Mouse (Mus musculus): Measurements from ENCODE around the gene Sertad4.

The Sertad4 gene

DNA sequence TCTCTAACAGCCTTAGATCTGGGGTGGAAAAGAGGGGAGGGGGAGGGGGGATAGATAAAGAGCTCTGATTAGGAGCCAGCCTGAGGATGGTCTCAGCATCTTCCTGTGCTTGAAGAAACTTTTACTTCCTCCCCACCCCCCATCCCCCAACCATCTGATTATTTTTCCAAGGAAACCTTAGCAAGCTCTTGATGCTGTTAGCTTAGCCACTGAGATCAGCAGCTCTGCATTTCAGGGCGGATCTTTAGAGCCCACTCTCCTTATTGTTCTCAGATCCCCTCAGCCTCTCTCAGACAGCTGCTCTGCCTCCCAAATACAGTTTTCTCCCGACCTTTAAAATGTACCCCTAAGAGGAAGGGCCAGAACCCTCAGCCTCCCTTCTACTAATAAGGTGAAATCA, 4.4 kb downstream of the Sertad4 start:
- no peak for DNase-seq

DNA sequence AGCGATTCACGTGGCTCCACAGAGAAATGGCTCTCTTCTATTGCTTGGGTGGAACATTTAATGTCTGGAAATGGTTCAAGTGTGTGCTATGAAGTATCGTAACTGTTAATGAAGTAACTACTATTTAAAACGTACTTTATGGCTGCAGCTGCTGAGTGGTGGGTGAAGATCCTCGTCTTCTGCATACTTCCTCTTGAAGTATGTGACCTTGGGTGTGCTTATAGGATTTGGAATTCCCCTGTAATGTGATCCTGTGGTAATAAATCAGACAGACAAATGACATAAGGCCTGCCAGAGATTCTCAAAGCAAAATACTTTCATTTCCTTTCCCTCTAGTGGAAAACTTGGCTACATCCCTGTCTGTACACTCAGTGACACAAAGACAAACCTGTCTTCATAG, 5.9 kb downstream of the Sertad4 start:
- no peak for DNase-seq

GRCm38 (mm10) chr1:192847254-192847653, 8.3 kb downstream of the Sertad4 start:
- DNase-seq, result no peak

- DNase-seq, result no peak
These were observed 14.3 kb downstream of the Sertad4 start for GRCm38 (mm10) chr1:192841094-192841813.

DNA sequence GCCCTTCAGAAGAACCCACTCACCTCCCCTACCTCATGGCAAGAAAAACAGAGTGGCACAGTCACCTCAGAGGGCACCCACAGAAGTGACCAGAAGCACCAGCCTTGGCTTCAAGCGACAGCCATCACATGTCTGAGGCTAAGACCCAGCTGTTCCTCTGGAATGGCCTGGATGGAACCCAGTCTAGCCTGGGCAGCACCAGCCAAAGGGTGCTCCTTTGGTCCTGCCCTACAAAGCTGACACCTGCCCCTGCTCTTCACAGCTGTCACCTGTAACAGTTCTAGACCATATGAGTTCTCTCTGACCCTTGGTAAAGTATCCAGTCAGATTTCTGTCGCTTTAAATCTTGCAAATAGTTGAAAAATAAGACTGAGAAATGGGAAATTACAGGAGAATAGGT, 14.9 kb downstream of the Sertad4 start:
- no peak for DNase-seq

GRCm38 (mm10) chr1:192835211-192835681, 20.3 kb downstream of the Sertad4 start:
- DNase-seq, result no peak

DNA sequence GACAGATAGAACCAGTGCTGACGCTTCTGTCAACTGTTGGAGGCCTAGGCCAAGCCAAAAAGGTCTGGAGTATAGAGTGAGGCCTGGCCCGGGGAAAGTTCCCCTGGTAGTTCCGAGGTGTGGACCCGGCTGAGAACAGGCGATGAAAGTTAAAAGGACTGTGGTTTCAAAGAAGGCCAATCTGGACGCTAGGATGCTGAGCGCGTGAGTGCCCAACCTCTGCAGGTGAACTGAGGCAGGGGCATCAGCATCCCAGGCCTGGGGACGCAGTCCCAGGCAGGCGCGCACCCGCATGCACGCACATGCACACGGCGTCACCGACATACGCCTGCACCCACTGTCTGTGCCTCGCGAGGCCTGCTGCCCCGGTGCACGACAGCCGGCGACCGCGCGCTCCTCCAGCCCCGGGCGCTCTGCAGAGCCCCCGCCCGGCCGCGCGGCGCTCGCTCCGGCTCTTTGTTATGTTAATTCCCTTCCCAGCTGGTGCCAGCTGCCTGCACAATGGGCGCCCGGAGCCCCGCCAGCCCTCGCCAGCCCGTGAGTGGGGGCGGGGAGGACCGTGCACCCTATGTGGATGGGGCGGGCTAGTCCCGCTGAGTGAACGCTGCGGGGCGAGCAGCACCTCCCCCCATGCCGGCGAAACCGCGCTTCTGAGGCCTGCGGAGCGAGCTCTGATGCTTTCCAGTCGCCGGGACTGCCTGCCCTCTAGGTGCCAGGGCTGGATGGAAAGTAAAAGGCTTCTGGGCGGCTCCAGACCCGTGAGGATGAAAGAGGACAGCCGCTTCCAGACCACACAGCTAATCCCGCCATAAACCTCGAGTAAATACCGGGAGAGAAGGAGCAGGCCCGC, 21.0 kb downstream of the Sertad4 start:
- DNase-seq, result peak; percentile 30 to 47

- no peak for DNase-seq
These were observed 22.0 kb downstream of the Sertad4 start for GRCm38 (mm10) chr1:192833586-192833985.

GRCm38 (mm10) chr1:192833097-192833496, 22.5 kb downstream of the Sertad4 start:
- DNase-seq, result no peak

DNA sequence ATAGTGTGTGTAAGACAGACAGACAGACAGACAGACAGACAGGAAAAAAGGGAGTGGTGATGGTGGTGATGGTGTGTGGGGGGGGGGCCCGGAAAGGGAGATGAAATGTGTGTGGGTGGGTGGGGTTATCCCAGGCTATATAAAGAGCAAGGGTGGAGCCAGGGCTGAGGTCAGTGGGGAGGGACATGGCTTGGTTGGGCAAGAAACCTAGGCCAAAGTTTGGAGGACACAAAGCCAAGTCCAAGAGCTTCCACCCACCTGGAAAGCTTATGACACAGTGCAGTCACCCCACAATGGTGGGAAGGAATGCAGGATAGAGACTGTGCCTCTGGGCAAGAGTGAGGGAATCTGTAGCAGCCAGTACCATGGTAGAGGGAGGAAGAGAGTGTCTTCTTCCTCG, 23.2 kb downstream of the Sertad4 start:
- DNase-seq, result no peak

GRCm38 (mm10) chr1:192830444-192830843, 25.1 kb downstream of the Sertad4 start:
- DNase-seq, result no peak

- no peak for DNase-seq
These were observed 26.6 kb downstream of the Sertad4 start for GRCm38 (mm10) chr1:192828928-192829327.

DNA sequence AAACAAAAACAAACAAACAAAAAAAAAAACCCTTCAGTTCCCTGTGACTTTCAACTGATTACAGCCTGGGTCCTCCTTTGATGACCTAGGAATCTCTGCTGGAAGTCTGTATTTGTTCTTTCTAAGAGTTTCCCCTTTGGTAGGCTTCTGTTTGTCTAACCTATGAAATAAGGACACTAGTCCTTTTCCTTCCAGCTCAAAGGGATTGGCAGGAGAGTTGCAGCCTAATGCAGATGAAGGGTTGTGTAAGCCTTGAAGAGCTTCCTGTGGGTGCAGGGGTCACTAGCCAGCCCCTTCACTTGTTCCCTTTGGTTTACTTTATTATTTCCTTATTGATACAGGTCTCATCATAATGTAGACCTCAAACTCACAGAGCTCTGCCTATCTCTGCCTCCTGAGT, 27.6 kb downstream of the Sertad4 start:
- no peak for DNase-seq

DNA sequence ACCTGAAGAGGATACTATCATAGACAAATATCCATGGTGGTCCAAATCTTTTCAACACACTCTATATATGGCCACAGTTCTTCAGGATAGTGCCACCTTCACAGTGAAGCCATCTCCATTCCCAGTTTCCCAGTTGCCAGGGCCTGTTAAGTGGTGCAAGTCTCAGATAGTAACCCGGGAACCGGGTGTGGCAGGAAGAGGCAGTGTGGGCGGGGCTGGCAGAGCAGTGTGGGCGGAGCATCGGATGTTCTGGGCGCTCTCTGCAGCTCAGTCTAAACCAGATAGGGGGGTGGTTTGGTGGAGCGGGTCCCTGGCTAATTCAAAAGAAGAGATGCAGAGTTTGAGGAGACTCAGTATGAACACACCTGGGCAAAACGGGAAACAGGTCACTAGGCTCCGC, 29.8 kb downstream of the Sertad4 start:
- no peak for DNase-seq

DNA sequence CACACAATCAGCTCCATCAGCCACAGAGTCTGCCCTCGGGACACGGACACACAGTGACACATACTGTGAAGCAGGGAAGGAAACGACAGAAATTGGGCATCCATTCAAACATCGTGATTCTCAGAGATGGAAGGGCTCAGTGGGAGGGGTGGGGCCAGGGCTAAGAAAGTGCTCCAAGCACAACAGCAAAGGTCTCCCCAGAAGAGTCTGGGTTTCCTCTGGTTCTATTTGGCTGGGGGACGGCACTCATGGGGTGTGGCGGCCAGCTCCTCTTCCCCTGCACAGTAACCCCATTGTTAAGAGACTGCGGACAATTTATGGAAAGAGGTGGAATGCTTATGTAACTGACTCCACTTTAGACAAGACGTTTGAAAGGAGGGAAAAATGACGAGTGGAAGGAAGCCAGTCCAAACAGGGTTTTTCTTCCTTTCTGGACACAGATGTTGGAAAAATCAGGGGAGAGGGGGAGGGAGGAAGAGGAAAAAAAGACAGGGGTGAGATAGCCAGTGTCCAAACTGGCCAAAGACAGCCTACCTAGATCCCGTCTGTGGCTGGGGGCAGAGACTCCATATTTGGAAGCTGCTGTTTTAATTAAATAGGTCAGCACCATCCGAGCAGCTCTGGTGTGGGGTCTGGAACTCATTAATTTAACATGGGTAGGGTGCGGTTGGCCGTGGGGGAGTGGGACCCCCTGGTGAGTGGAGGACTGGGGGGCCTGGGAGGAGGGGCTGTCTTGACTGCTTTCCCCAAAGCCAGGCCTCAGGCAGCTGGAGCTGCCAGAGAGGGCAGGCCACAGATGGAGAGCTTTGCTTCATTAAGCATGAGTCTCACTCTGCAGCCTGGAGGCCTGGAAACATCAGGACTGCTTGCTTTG, 32.7 kb downstream of the Sertad4 start:
- DNase-seq, result no peak

DNA sequence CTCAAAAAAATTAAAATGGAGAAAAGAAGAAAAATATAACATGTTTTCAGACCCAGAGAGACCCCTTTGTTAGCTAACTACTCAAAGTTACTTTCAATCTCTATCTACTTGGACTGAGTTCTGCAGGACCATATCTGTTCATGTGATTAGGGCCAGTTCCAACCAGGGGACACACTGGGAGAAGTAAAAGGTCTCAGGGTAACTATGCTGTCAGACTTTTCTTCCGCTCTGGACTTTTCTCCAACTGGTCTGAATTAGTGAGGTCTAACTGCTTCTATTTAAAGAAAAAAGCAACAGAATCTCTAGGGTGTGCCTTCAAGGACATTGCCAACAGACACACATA, 33.3 kb downstream of the Sertad4 start:
- DNase-seq, result no peak

GRCm38 (mm10) chr1:192818334-192818733, 37.2 kb downstream of the Sertad4 start:
- no peak for DNase-seq

DNA sequence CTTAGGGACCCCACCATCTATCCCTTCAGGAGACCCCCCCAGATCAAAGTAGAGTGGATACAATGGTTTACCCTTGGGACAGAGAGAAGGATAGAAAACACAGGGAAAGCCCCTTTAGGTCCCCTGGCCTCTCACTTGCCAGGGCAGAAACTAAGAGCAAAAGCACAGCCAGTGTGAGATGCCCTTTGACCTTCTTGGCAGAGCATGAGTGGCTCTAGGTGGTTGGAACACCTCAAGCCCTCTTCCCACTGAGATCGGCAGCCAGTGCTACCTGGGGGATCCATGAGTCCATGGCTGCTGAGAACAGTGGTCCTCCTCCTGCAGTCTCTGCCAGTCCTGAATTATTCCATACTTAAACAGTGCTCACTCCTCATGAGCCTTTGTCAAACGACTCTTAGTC, 39.8 kb downstream of the Sertad4 start:
- DNase-seq, result no peak

- no peak for DNase-seq
These were observed 40.9 kb downstream of the Sertad4 start for GRCm38 (mm10) chr1:192814700-192815099.

- no peak for DNase-seq
These were observed 42.8 kb downstream of the Sertad4 start for GRCm38 (mm10) chr1:192812758-192813157.

DNA sequence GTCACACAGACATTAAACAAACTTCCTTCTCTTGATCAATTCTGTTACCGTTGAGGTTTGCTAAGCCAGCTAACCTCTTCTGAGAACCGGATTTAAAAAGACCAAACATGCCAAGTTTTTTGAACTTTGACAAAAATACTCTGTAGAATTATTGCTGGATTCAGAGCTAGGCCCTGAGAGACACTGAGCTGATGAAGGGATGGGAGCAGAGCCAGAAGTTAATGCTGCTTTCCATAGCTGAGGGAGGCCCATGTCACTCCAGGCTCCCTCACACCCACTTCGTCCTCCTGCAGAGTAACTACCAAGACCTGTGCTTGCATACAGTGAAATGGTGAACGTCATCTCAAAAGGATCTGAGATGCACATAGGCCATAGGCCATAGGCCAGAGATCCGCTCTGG, 43.3 kb downstream of the Sertad4 start:
- DNase-seq, result no peak

DNA sequence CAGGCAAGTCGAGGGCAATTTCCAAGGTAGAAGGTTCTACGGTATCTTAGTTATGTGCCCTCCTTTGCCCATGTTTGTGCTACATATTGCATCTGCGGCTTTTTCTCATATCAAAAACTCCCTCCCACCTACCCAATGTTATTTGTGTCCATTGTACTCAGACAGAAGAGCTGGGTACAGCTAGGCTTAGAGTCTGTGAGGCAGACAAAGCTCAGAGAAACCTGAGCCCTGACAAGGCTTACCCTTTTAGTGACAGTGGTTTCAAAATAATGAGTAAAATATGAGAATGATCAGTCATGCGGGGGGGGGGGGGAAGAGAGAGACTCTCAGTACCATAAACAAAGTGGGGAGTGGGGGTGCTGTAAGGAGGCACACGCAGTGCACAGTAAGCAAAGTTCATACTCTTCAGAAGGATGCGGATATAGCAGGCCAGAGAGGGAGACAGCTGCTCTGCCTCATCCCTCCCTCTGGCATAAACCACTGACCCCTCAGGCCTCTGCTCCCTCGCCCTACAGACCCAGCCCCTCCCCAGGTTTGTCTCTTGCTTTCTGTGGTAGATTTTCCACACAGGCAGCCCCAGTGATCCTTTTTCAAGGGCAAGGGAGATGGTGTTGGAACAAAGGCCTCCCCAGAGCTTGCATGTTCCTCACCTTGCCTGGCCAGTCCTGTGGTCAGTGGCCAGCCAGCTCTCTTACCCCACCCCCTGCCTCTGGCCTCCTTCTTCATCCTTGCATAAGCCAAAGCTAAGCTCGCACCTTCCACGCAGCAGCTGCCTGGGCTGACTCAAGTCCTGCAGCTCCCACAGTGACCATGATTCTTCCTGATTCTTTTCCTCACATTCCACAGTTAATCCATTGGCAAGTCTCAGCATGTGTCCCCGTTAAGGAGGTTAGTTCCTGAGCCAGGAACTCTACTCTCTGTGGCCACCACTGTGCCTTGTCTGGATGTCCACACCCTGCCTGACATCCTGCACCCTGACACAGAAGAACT, 49.1 kb downstream of the Sertad4 start:
- DNase-seq, result no peak

All from thymus, adult 18-20 months (tissue).